In genomic region chr11:74926388-74927005, GRCm38 (mm10) we compare ENCODE assay signal across 8 mouse cellular contexts. TPM values are rescaled to one million over a fixed set of nuclear protein-coding genes. Genes with fewer than 3 reads are reported as not detected.
DNase-seq lines count a peak whose midpoint lies in the region; ATAC-seq and TF ChIP-seq lines count a peak whose summit lies in the region.

No protein-coding gene starts in this region.

- peak overlapping the region; percentile 95 for H3K9ac ChIP-seq in heart, adult 2 months (ENCODE audit: low read depth, low read length)
- H3K9ac ChIP-seq in lung, embryonic 15.5 days = peak overlapping the region; percentile 73

- no peaks in the 10 kb centered on the region for H3K27me3 ChIP-seq in heart, adult 2 months (ENCODE audit: control insufficient read depth, insufficient read depth, low read length)
- no peaks in the 10 kb centered on the region for H3K27me3 ChIP-seq in lung, embryonic 15.5 days

- H3K4me2 ChIP-seq in lung, embryonic 15.5 days = peak overlapping the region; percentile 54

- H3K36me3 ChIP-seq in heart, adult 2 months (ENCODE audit: control insufficient read depth, insufficient read depth, low read length) = peaks cover 6% of the 10 kb centered on the region
- peaks cover 9% of the 10 kb centered on the region for H3K36me3 ChIP-seq in lung, embryonic 15.5 days

- no peaks in the 10 kb centered on the region for H3K9me3 ChIP-seq in lung, embryonic 15.5 days

- TF ChIP-seq POLR2A in heart, adult 2 months (IDR thresholded peaks at IDR 0.05; ENCODE audit: insufficient read depth, low read depth, low read length) = no peak

- peak overlapping the region; percentile 98 for H3K27ac ChIP-seq in heart, adult 2 months
- peak overlapping the region; percentile 100 for H3K27ac ChIP-seq in lung, embryonic 15.5 days

- intact Hi-C loops in heart, adult 2 months (cut with DNase I) = loop anchor here (5.0 kb wide), 1 partner anchor 251 kb away; the partner anchor contains the start of gene Ovca2

- no peak for TF ChIP-seq CTCF in heart, adult 2 months (IDR thresholded peaks at IDR 0.05)

- peak; percentile 9 for DNase-seq in gastrocnemius, postnatal 10 days
- DNase-seq in gastrocnemius, adult 18-20 months (ENCODE audit: low spot score) = no peak
- peak; percentile 56 to 59 for DNase-seq in adrenal gland, postnatal 36 days
- DNase-seq in heart, adult 2 months = peak in 1 of 2 experiments; percentile 49
- peak; percentile 70 for DNase-seq in kidney, adult 18-20 months
- peak; percentile 59 to 71 for DNase-seq in spleen, postnatal 4 days (ENCODE audit: low spot score in 2 of 2)
- no peak for DNase-seq in right cerebral cortex, postnatal 14 days

- H3K4me1 ChIP-seq in heart, adult 2 months (ENCODE audit: control insufficient read depth, insufficient read depth, low read length) = peaks cover 2% of the 10 kb centered on the region
- peaks cover 17% of the 10 kb centered on the region for H3K4me1 ChIP-seq in lung, embryonic 15.5 days

- WGBS in heart, adult 2 months = 3% methylated on average over 11 of the region's 11 CpGs
- WGBS in lung, embryonic 15.5 days = 4% methylated on average over 11 of the region's 11 CpGs

- no peak for TF ChIP-seq EP300 in heart, adult 2 months (IDR thresholded peaks at IDR 0.05; ENCODE audit: insufficient read depth, low read depth, low read length)

- peak overlapping the region; percentile 86 for H3K4me3 ChIP-seq in heart, adult 2 months
- peak overlapping the region; percentile 74 for H3K4me3 ChIP-seq in lung, embryonic 15.5 days

- ATAC-seq in lung, embryonic 15.5 days (ENCODE audit: borderline replicate concordance, extremely low read depth, low FRiP score, low TSS enrichment) = no peak; the same call in 1 of the 2 replicates

- peaks cover 4% of the 10 kb centered on the region; the same call in 1 of the 2 replicates for H3K79me2 ChIP-seq in heart, adult 2 months (replicated peaks; ENCODE audit: control insufficient read depth, insufficient read depth, low read length)

RNA-seq across cellular contexts. Expression of gene Srr, which starts 0.7 kb away (rescaled TPM):
- 10 to 100 TPM; 24.7 to 28.0 TPM for total RNA-seq in gastrocnemius, postnatal 10 days (2021)
- 10 to 100 TPM; 15.6 to 22.8 TPM for total RNA-seq in gastrocnemius, adult 18-20 months (2021)
- total RNA-seq in adrenal gland, postnatal 36 days (2021) = 10 to 100 TPM; 44.4 to 45.9 TPM
- 10 to 100 TPM; 24.1 to 31.7 TPM for total RNA-seq in heart, adult 2 months (2021)
- polyA plus RNA-seq in heart, adult 2 months (2012; rRNA removed) = 12.6 and 25.1 TPM in 2 replicates
- 19.8 and 21.6 TPM in 2 replicates for polyA plus RNA-seq in lung, embryonic 15.5 days (2015; fragmentation: Nextera tagmentation; extraction: Ambion mirVana)

RNA-seq across cellular contexts. Expression of gene Smg6, which starts 0.9 kb away (rescaled TPM):
- total RNA-seq in gastrocnemius, postnatal 10 days (2021) = 10 to 100 TPM; 15.2 to 18.5 TPM
- total RNA-seq in gastrocnemius, adult 18-20 months (2021) = 10 to 100 TPM; 11.8 to 12.3 TPM
- 10 to 100 TPM; 19.2 to 23.5 TPM for total RNA-seq in adrenal gland, postnatal 36 days (2021)
- 10 to 100 TPM; 17.8 to 19.5 TPM for total RNA-seq in heart, adult 2 months (2021)
- polyA plus RNA-seq in heart, adult 2 months (2012; rRNA removed) = 18.1 and 26.5 TPM in 2 replicates
- 14.8 and 17.3 TPM in 2 replicates for polyA plus RNA-seq in lung, embryonic 15.5 days (2015; fragmentation: Nextera tagmentation; extraction: Ambion mirVana)

RNA-seq across cellular contexts. Expression of gene Tsr1, which starts 28.6 kb away (rescaled TPM):
- 10 to 100 TPM; 25.7 to 26.1 TPM for total RNA-seq in gastrocnemius, postnatal 10 days (2021)
- total RNA-seq in gastrocnemius, adult 18-20 months (2021) = 10 to 100 TPM; 22.8 to 26.7 TPM
- total RNA-seq in adrenal gland, postnatal 36 days (2021) = 10 to 100 TPM; 37.8 to 47.5 TPM
- 10 to 100 TPM; 17.7 to 18.5 TPM for total RNA-seq in heart, adult 2 months (2021)
- 7.3 and 8.8 TPM in 2 replicates for polyA plus RNA-seq in heart, adult 2 months (2012; rRNA removed)
- polyA plus RNA-seq in lung, embryonic 15.5 days (2015; fragmentation: Nextera tagmentation; extraction: Ambion mirVana) = 42.0 TPM in 2 replicates

RNA-seq across cellular contexts. Expression of gene Sgsm2, which starts 29.6 kb away (rescaled TPM):
- 1 to 10 TPM; 4.6 to 6.9 TPM for total RNA-seq in gastrocnemius, postnatal 10 days (2021)
- 1 to 10 TPM; 1.6 to 2.4 TPM for total RNA-seq in gastrocnemius, adult 18-20 months (2021)
- total RNA-seq in adrenal gland, postnatal 36 days (2021) = 10 to 100 TPM; 19.0 to 22.4 TPM
- total RNA-seq in heart, adult 2 months (2021) = 1 to 10 TPM; 5.1 to 5.3 TPM
- polyA plus RNA-seq in heart, adult 2 months (2012; rRNA removed) = 8.3 and 10.2 TPM in 2 replicates
- 3.4 and 3.5 TPM in 2 replicates for polyA plus RNA-seq in lung, embryonic 15.5 days (2015; fragmentation: Nextera tagmentation; extraction: Ambion mirVana)

Comparison
In these comparisons a context has a peak if more than half of its experiments do, and no peak if none do; other contexts are left out.
1. DNase-seq: peak in gastrocnemius, postnatal 10 days (single experiment), adrenal gland, postnatal 36 days (2 of 2), kidney, adult 18-20 months (single experiment) and spleen, postnatal 4 days (2 of 2); none in gastrocnemius, adult 18-20 months (single experiment) and right cerebral cortex, postnatal 14 days (single experiment).